Mouse (Mus musculus): Measurements from ENCODE around the gene Zfp831. TPM values are rescaled to one million over a fixed set of nuclear protein-coding genes. Genes with fewer than 3 reads are reported as not detected.
A peak's percentile ranks its signal among the peaks of the same experiment; 100 is the strongest.

Gene Zfp831
- polyA plus RNA-seq, 1 experiment from 2014 or later = not detected

GRCm38 (mm10) chr2:174701351-174701750 lies 58.0 kb downstream of the Zfp831 start:
- Histone ChIP-seq H3K9ac (ENCODE audit: low read depth, low read length) (no peak overlapping the region), H3K27ac (ENCODE audit: low read depth, low read length) (no peak overlapping the region), H3K27me3 (replicated peaks; ENCODE audit: control insufficient read depth, insufficient read depth, low read length) (no peaks in the 10 kb centered on the region), H3K4me2 (ENCODE audit: low read length) (no peak overlapping the region), H3K9me3 (ENCODE audit: control insufficient read depth, low read length) (no peaks in the 10 kb centered on the region), H3K4me1 (ENCODE audit: control insufficient read depth, insufficient read depth, low read depth, low read length) (no peaks in the 10 kb centered on the region), H3K4me3 (ENCODE audit: low read length) (no peak overlapping the region), H3K36me3 (ENCODE audit: control insufficient read depth, insufficient read depth, low read length) (no peaks in the 10 kb centered on the region)
- 0 out of 2 replicates have a peak, but pooled peaks have one; percentile 17 for ATAC-seq
- WGBS = 61% methylated on average over 8 of the region's 8 CpGs

DNA sequence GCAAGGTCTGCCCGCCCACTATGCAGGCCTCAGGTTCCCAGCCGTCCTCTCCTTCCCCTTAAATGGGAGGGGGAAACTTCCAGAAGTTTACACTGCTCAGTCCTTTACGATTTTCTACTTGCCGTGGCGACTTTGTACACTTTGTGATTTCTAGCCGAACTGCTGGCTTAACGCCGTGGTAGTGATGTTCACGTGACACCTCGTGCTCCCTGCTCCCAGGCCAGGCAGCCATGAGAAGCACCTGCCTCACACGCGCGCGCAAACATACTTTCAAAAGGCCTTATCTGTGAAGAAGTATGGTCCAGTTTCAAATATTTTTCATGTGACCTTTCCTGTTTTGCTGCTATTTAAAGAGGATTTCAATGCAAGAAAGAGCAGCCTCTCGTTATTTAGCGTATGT lies 63.8 kb downstream of the Zfp831 start:
- no peak for ATAC-seq
- H3K4me3 ChIP-seq (ENCODE audit: low read length) = no peak overlapping the region
- no peak overlapping the region for H3K9ac ChIP-seq (ENCODE audit: low read depth, low read length)
- no peak overlapping the region for H3K27ac ChIP-seq (ENCODE audit: low read depth, low read length)
- H3K4me2 ChIP-seq (ENCODE audit: low read length) = no peak overlapping the region
- 92% methylated on average over 16 of the region's 16 CpGs for WGBS
- H3K27me3 ChIP-seq (replicated peaks; ENCODE audit: control insufficient read depth, insufficient read depth, low read length) = no peaks in the 10 kb centered on the region
- no peaks in the 10 kb centered on the region for H3K9me3 ChIP-seq (ENCODE audit: control insufficient read depth, low read length)
- no peaks in the 10 kb centered on the region for H3K4me1 ChIP-seq (ENCODE audit: control insufficient read depth, insufficient read depth, low read depth, low read length)
- H3K36me3 ChIP-seq (ENCODE audit: control insufficient read depth, insufficient read depth, low read length) = no peaks in the 10 kb centered on the region

GRCm38 (mm10) chr2:174708587-174708986 lies 65.3 kb downstream of the Zfp831 start:
- Histone ChIP-seq H3K4me1 (ENCODE audit: control insufficient read depth, insufficient read depth, low read depth, low read length) (no peaks in the 10 kb centered on the region), H3K27me3 (replicated peaks; ENCODE audit: control insufficient read depth, insufficient read depth, low read length) (no peaks in the 10 kb centered on the region), H3K36me3 (ENCODE audit: control insufficient read depth, insufficient read depth, low read length) (no peaks in the 10 kb centered on the region), H3K4me3 (ENCODE audit: low read length) (no peak overlapping the region), H3K9me3 (ENCODE audit: control insufficient read depth, low read length) (no peaks in the 10 kb centered on the region), H3K9ac (ENCODE audit: low read depth, low read length) (no peak overlapping the region), H3K27ac (ENCODE audit: low read depth, low read length) (no peak overlapping the region), H3K4me2 (ENCODE audit: low read length) (no peak overlapping the region)
- no peak for ATAC-seq
- 76% methylated on average over 4 of the region's 4 CpGs for WGBS

DNA sequence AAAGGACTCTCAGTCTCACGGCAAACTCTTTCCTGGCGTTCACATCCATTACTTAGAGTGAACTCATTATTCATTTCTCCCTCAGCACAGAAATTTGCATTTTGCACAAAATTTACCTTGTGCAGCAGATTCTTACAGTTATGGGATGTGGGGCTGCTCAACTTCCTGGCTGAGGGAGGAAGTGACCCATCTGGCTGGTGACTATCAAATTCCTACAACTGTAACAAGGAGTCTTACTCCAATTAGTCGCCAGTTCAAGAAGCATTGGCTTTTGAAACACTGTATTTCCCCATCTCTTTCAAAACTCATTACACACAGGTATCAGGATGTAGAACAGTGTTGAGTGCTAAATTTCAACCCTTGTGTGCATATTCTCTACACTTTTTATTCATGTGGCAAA lies 66.9 kb downstream of the Zfp831 start:
- H3K27ac ChIP-seq (ENCODE audit: low read depth, low read length) = no peak overlapping the region
- no peaks in the 10 kb centered on the region for H3K4me1 ChIP-seq (ENCODE audit: control insufficient read depth, insufficient read depth, low read depth, low read length)
- H3K4me2 ChIP-seq (ENCODE audit: low read length) = no peak overlapping the region
- H3K9ac ChIP-seq (ENCODE audit: low read depth, low read length) = no peak overlapping the region
- H3K36me3 ChIP-seq (ENCODE audit: control insufficient read depth, insufficient read depth, low read length) = no peaks in the 10 kb centered on the region
- no peak for ATAC-seq
- H3K4me3 ChIP-seq (ENCODE audit: low read length) = no peak overlapping the region
- 76% methylated on average over 3 of the region's 3 CpGs for WGBS
- no peaks in the 10 kb centered on the region for H3K9me3 ChIP-seq (ENCODE audit: control insufficient read depth, low read length)
- H3K27me3 ChIP-seq (replicated peaks; ENCODE audit: control insufficient read depth, insufficient read depth, low read length) = no peaks in the 10 kb centered on the region

GRCm38 (mm10) chr2:174712043-174712442 lies 68.7 kb downstream of the Zfp831 start:
- Histone ChIP-seq H3K27me3 (replicated peaks; ENCODE audit: control insufficient read depth, insufficient read depth, low read length) (no peaks in the 10 kb centered on the region), H3K9me3 (ENCODE audit: control insufficient read depth, low read length) (no peaks in the 10 kb centered on the region), H3K36me3 (ENCODE audit: control insufficient read depth, insufficient read depth, low read length) (no peaks in the 10 kb centered on the region), H3K4me2 (ENCODE audit: low read length) (no peak overlapping the region), H3K4me3 (ENCODE audit: low read length) (no peak overlapping the region), H3K9ac (ENCODE audit: low read depth, low read length) (no peak overlapping the region), H3K27ac (ENCODE audit: low read depth, low read length) (no peak overlapping the region), H3K4me1 (ENCODE audit: control insufficient read depth, insufficient read depth, low read depth, low read length) (no peaks in the 10 kb centered on the region)
- WGBS = 100% methylated on average over 1 of the region's 1 CpGs
- no peak for ATAC-seq

DNA sequence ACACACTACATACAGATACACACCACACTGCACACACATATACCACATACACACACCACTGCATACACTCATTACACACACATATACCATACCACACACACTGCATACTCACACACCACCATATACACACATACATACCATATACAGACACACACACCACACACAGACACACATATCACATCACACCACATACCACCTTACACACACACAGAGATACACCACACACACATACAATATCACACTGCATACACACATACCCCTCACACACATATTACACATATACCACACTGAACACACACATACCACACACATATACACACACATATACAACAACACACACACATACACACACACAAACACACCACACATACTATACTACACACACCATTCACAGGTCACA lies 72.6 kb downstream of the Zfp831 start:
- Histone ChIP-seq H3K9ac (ENCODE audit: low read depth, low read length) (no peak overlapping the region), H3K4me2 (ENCODE audit: low read length) (no peak overlapping the region), H3K27ac (ENCODE audit: low read depth, low read length) (no peak overlapping the region), H3K9me3 (ENCODE audit: control insufficient read depth, low read length) (no peaks in the 10 kb centered on the region), H3K36me3 (ENCODE audit: control insufficient read depth, insufficient read depth, low read length) (no peaks in the 10 kb centered on the region), H3K4me1 (ENCODE audit: control insufficient read depth, insufficient read depth, low read depth, low read length) (no peaks in the 10 kb centered on the region), H3K27me3 (replicated peaks; ENCODE audit: control insufficient read depth, insufficient read depth, low read length) (no peaks in the 10 kb centered on the region), H3K4me3 (ENCODE audit: low read length) (no peak overlapping the region)
- no peak for ATAC-seq

DNA sequence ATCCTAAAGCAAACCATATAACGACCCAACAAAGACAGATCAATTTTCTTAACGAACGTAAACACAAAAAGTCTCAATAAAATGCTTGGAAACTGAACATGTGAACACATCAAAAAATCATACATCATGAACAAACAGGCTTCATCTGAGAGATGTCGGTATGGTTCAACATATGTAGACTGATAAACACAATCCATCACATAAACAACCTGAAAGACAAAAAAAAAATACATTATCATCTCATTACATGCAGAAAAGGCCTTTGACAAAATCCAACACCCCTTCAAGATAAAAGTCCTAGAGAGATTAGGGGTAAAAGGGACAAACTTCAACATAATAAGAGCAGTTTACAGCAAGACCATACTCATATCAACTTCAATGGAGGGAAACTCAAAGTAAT lies 74.5 kb downstream of the Zfp831 start:
- H3K36me3 ChIP-seq (ENCODE audit: control insufficient read depth, insufficient read depth, low read length) = no peaks in the 10 kb centered on the region
- no peak overlapping the region for H3K27ac ChIP-seq (ENCODE audit: low read depth, low read length)
- no peaks in the 10 kb centered on the region for H3K27me3 ChIP-seq (replicated peaks; ENCODE audit: control insufficient read depth, insufficient read depth, low read length)
- WGBS = 92% methylated on average over 4 of the region's 4 CpGs
- no peak overlapping the region for H3K4me2 ChIP-seq (ENCODE audit: low read length)
- no peaks in the 10 kb centered on the region for H3K9me3 ChIP-seq (ENCODE audit: control insufficient read depth, low read length)
- H3K4me1 ChIP-seq (ENCODE audit: control insufficient read depth, insufficient read depth, low read depth, low read length) = no peaks in the 10 kb centered on the region
- H3K4me3 ChIP-seq (ENCODE audit: low read length) = no peak overlapping the region
- no peak for ATAC-seq
- H3K9ac ChIP-seq (ENCODE audit: low read depth, low read length) = no peak overlapping the region

GRCm38 (mm10) chr2:174727114-174727823 lies 83.9 kb downstream of the Zfp831 start:
- Histone ChIP-seq H3K4me3 (ENCODE audit: low read length) (no peak overlapping the region), H3K27ac (ENCODE audit: low read depth, low read length) (no peak overlapping the region), H3K9me3 (ENCODE audit: control insufficient read depth, low read length) (no peaks in the 10 kb centered on the region), H3K9ac (ENCODE audit: low read depth, low read length) (no peak overlapping the region), H3K4me2 (ENCODE audit: low read length) (no peak overlapping the region), H3K36me3 (ENCODE audit: control insufficient read depth, insufficient read depth, low read length) (no peaks in the 10 kb centered on the region), H3K4me1 (ENCODE audit: control insufficient read depth, insufficient read depth, low read depth, low read length) (no peaks in the 10 kb centered on the region), H3K27me3 (replicated peaks; ENCODE audit: control insufficient read depth, insufficient read depth, low read length) (no peaks in the 10 kb centered on the region)
- peak; percentile 37; the same call in 1 of the 2 replicates for ATAC-seq
- WGBS = 60% methylated on average over 10 of the region's 10 CpGs

- no peak overlapping the region for H3K4me2 ChIP-seq (ENCODE audit: low read length)
- H3K27me3 ChIP-seq (replicated peaks; ENCODE audit: control insufficient read depth, insufficient read depth, low read length) = no peaks in the 10 kb centered on the region
- H3K36me3 ChIP-seq (ENCODE audit: control insufficient read depth, insufficient read depth, low read length) = no peaks in the 10 kb centered on the region
- no peaks in the 10 kb centered on the region for H3K9me3 ChIP-seq (ENCODE audit: control insufficient read depth, low read length)
- no peak overlapping the region for H3K27ac ChIP-seq (ENCODE audit: low read depth, low read length)
- no peak overlapping the region for H3K4me3 ChIP-seq (ENCODE audit: low read length)
- WGBS = 96% methylated on average over 5 of the region's 5 CpGs
- no peaks in the 10 kb centered on the region for H3K4me1 ChIP-seq (ENCODE audit: control insufficient read depth, insufficient read depth, low read depth, low read length)
- no peak for ATAC-seq
- H3K9ac ChIP-seq (ENCODE audit: low read depth, low read length) = no peak overlapping the region
Measured at GRCm38 (mm10) chr2:174731939-174732338, 88.6 kb downstream of the Zfp831 start.
